Mouse (Mus musculus) layer of hippocampus, adult 9-11 months (tissue): Measurements from ENCODE around the gene Hmgcl.

ENCODE experiments used
- DNase-seq: peaks from one replicate; pipeline ENCODE4 v3.0.0; 2022

Hmgcl gene

DNA sequence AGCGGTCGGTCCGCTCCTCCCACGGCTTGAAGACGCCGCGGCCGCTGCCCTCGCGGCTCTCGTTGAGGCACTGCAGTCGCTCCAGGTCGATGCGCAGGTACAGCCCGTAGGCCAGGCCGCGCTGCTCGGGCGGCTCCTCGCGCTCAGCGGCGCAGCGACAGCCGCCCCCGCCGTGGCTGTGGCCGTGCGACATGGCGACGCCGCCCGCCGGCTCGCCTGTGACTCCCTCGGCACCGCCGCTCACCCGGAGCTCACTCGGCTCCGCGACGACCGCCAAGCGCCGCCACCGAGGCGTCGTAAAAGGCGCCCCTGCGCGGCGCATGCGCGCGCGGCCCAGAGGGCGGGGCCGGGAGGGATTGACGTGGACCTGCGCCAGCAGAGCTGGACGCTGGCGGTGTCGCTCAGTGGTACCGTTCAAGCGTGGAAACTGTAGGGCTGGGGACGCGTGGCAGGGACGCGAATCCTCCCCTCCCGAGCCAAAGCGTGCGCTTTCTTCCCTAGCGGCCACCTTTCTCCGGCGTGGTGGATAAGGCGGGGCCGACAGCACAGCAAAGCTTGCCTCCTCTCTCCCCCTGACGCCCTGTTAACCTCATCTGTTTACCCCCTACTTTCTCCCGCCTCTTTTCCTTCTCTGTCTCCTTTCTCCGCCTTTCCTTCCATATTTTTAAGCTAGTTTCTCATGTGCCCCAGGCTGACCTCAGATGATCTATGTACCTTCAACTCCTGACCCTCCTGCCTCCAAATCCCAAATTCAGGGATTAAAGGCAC is 40.9 kb downstream of the Hmgcl start, which contains the start of gene Pithd1:
Gene Pithd1 (minus strand): TSS at position 322 of the 768 bp plus-strand sequence.
- peak; percentile 92 for DNase-seq

DNA sequence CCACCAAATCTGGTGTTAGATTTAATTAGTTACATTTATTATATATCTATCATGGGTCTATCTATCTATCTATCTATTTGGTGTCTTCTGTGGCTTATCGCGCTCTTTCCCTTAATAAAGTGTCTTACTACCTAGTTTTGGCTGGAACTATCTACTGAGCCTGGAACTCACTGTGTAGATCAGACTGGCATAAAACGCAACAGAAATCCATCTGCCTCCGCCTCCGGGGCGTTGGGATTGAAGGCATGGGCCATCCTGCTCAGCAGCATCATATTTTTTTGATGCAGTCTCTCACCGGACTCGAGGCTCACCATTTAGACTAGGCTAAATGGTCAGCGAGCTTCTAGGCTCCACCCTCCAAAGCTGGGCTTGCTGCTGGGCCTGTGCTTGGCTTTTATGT is 41.5 kb downstream of the Hmgcl start:
- DNase-seq, result no peak

DNA sequence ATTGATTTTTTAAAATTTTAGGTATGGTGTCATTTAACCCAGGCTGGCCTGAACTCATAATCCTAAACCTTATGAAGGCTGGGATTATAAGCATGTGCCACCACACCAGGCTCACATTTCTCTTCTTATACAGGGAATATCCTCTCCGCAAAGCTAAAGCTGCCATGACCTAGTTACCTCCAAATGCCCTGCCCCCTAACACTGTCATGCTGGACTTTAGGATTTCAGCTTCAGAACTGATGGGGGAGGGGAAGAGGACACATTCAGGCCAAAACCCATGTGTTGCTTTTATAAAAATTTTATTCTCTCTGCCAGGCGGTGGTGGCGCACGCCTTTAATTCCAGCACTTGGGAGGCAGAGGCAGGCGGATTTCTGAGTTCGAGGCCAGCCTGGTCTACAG is 47.7 kb downstream of the Hmgcl start:
- DNase-seq, result no peak

DNA sequence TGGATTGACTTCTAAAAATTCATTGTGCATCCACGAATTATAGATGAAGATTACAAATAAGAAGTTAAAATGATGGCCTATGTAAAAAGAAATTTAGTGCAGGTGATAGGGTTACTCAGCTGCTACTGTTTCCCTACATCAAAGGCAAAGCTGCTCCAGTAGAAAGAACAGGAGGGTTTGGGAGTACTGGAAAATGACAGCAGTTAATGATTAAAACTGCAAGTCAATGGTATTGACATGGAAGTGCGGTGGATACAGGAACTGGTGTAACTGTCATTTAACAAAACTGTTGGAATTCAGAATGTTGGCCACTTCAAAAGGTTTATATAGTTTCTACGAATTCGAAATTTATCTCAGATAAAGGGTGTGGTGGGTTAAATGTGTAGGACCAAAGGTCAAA is 48.9 kb downstream of the Hmgcl start:
- DNase-seq, result no peak

DNA sequence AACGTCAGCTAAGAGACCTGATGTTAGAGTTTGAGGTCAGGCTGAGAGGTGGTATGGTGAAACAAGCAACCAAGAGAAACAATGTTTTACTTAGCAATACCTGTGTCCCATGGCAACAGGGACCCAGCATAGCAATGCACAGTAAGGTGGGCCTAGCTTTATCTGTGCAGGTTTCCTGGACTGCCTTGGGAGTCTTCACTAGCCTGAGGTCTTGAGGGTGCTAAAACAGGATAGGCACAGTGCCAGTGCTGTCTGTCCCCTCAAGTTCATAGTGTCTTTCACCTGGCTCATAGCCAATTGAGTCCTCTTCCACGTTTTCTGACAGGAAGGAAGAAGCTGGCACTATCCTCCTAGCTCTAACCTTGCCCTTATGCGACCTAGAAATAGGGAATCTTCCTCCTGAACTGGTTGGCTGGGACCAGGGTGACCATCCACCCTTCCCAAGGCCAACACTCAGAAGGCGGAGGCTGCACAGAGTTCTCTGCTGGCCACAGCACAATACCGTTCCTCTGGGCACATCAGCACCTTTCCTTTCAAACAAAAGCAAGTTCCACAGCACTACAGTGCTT is 57.9 kb downstream of the Hmgcl start:
- no peak for DNase-seq

DNA sequence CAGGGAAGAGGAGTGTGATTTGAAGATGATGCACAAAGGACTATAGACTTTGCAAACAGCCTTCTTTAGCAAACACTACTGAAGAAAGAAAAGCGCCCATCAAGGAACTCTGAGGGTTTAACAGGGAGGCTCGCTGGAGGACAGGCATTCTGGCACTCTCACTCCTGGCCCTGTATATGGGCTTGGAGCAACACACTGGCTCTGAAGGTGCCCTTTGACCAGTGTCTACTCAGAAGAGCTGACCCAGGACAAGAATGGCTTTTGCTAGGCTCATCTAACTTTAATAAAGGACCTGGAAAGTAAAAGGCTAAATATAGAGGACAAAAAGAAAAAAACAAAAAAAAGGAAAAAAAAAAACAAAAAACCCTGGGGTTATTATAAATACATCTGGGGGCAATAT is 58.7 kb downstream of the Hmgcl start:
- DNase-seq, result no peak

DNA sequence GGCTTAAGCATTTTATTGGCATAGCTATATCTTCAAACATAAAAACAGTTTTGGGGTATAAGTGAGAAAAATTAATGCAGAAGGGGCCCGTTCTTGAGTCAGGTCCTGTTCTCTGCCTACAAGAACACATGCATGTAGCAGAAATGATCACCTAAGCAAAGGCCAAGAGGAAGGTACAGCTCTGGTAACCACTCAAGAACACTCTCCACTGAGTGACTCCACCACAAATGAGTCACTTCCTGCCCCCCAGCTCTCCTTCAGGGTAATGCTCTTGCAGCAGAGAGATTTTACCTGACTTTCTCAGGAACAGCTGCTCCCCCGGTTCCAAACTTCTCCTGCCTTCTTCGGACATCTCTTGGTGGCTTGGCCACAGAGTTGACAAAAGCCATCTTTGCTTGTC is 60.6 kb downstream of the Hmgcl start:
- no peak for DNase-seq

DNA sequence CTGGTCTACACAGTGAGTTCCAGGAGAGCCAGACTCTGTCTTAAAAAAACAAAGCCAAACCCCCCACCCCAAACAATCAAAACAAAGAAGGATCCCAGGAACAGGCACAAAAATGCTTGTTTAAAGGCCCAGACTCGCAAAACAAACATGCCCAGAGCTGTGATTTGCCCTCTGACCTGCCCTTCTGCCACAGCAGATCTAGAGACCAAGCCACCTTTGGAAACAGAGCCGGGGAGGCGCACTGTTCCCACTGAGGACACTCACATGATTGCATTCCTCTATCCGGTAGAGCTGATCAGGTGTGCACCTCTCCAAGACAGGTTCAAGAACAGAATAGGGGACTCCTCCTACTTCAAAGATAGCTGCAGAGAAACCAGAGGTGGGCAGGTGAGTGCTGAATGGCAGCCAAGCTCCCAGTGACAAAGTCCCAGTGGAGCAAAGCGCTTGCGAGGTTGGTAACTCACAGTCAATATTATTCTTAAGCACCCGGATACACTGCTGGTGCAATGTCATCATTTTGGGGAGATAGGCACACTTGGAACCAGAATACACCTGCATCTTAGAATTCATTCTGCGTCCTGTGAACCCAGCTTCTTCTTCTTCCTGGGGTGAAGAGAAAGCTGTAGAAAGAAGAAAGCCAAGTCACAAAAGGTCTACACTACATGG is 62.7 kb downstream of the Hmgcl start:
- no peak for DNase-seq

DNA sequence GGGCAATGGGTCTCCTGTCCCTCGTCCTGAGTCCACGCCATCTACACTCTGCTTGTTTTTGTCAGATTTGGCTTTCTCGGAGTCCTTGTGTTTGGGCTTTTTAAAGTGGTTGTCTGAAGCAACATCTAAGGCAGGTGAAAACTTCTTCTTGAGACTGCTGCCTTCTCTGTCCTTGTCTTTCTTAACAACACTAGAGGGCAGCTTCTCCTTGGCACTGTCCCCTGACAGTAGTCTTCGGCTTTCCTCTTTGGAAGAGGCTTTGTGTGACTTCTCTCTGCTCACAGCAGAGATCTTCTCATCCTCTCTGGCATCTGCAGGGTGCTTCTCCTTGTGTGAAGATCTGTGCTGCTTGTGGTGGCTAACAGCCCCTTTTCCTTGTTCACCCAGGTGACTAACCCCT is 64.3 kb downstream of the Hmgcl start:
- no peak for DNase-seq
